8 mouse cellular contexts compared by ENCODE assay signal in the genomic region with DNA sequence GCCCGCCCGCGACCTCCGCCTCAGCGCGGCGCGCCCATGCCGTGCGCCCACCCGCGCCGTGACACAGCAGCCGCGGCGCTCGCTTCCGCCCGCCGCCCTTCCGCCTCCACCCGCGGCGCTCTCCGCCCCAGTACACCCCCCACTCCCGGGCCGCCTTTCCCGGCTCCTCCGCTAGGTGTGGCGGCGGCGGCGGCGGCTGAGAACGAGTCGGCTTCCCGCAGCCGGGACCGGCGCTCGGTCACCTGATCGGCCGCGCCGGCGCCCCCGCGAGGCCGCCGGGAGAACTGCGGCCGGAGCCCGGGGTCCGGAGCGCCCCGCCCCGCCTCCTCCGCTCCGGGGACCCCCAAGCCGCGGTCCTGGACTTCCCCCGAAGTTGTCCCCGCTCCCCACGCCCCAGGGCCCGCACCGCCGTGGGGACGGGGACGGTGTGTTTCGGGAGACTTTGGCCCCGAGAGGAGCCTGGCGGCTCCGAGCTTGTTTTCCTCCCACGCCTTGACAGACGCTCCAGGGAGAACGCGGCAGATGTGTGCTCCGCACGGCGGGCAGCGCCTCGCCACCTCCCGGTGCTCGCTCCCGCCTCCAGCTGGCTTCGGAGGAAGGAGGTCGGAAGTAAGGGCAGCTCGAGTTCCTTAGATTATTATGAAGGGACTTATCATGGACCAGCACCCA. TPM values are rescaled to one million over a fixed set of nuclear protein-coding genes. Genes with fewer than 3 reads are reported as not detected.
DNase-seq lines count a peak whose midpoint lies in the region; ATAC-seq and TF ChIP-seq lines count a peak whose summit lies in the region.

A gene (minus strand): TSS at position 338 of the 669 bp plus-strand sequence.

- peak within 1 kb of the TSS; percentile 87 for H3K4me3 ChIP-seq in brown adipose tissue, adult 24 weeks (ENCODE audit: insufficient read depth, low read depth, low read length)
- H3K4me3 ChIP-seq in heart, embryonic 12.5 days = peak within 1 kb of the TSS; percentile 98
- H3K4me3 ChIP-seq in kidney, postnatal 0 days (replicated peaks; ENCODE audit: low read depth, low read length) = peak within 1 kb of the TSS; percentile 97
- H3K4me3 ChIP-seq in liver, adult 2 months (ENCODE audit: insufficient read depth, low read depth, low read length) = peak within 1 kb of the TSS; percentile 70
- H3K4me3 ChIP-seq in stomach, embryonic 14.5 days (ENCODE audit: low read depth, low read length) = peak within 1 kb of the TSS; percentile 65

- peak within 1 kb of the TSS; percentile 77 for H3K4me2 ChIP-seq in heart, embryonic 12.5 days
- H3K4me2 ChIP-seq in kidney, postnatal 0 days (ENCODE audit: low read length) = peak within 1 kb of the TSS; percentile 62
- peak within 1 kb of the TSS; percentile 52 for H3K4me2 ChIP-seq in stomach, embryonic 14.5 days (replicated peaks; ENCODE audit: low read depth, low read length)

- no peaks in the 10 kb centered on the region for H3K36me3 ChIP-seq in heart, embryonic 12.5 days
- no peaks in the 10 kb centered on the region for H3K36me3 ChIP-seq in kidney, postnatal 0 days (ENCODE audit: insufficient read depth, low read length)
- H3K36me3 ChIP-seq in liver, adult 2 months (ENCODE audit: control insufficient read depth, insufficient read depth, low read length) = no peaks in the 10 kb centered on the region
- no peaks in the 10 kb centered on the region for H3K36me3 ChIP-seq in stomach, embryonic 14.5 days (ENCODE audit: control insufficient read depth, insufficient read depth, low read length)

- no peaks in the 10 kb centered on the region for H3K9me3 ChIP-seq in heart, embryonic 12.5 days (replicated peaks)
- no peaks in the 10 kb centered on the region for H3K9me3 ChIP-seq in kidney, postnatal 0 days (replicated peaks; ENCODE audit: low read length)
- H3K9me3 ChIP-seq in stomach, embryonic 14.5 days (ENCODE audit: control insufficient read depth, low read depth, low read length) = no peaks in the 10 kb centered on the region

- peak; percentile 53 for TF ChIP-seq CTCF in kidney, postnatal 0 days (IDR thresholded peaks at IDR 0.05; ENCODE audit: low read depth)
- TF ChIP-seq CTCF in liver, adult 2 months (IDR thresholded peaks at IDR 0.05; ENCODE audit: low read depth, low read length) = peak; percentile 52; the same call in 1 of the 2 replicates

- peak; percentile 96 for ATAC-seq in erythroid progenitor cell, adult 5-6 weeks (replicated peaks; ENCODE audit: low FRiP score, poor library complexity, severe bottlenecking)
- peak; percentile 93 for ATAC-seq in heart, embryonic 12.5 days (ENCODE audit: insufficient number of reproducible peaks, low FRiP score)
- ATAC-seq in kidney, postnatal 0 days (replicated peaks; ENCODE audit: low FRiP score, low read depth) = peak; percentile 96
- ATAC-seq in stomach, embryonic 14.5 days (ENCODE audit: insufficient number of reproducible peaks, insufficient read depth, low FRiP score, low read depth) = peak; percentile 88

- H3K27ac ChIP-seq in brown adipose tissue, adult 24 weeks (replicated peaks; ENCODE audit: low read depth, low read length) = peak within 1 kb of the TSS; percentile 84
- peak within 1 kb of the TSS; percentile 99 for H3K27ac ChIP-seq in heart, embryonic 12.5 days (ENCODE audit: poor library complexity, severe bottlenecking)
- H3K27ac ChIP-seq in kidney, postnatal 0 days = peak within 1 kb of the TSS; percentile 99
- peak within 1 kb of the TSS; percentile 81 for H3K27ac ChIP-seq in liver, adult 2 months (replicated peaks; ENCODE audit: insufficient read depth, low read depth, low read length)
- peak within 1 kb of the TSS; percentile 98 for H3K27ac ChIP-seq in stomach, embryonic 14.5 days (ENCODE audit: low read length)

- H3K27me3 ChIP-seq in heart, embryonic 12.5 days (replicated peaks) = no peaks in the 10 kb centered on the region
- no peaks in the 10 kb centered on the region for H3K27me3 ChIP-seq in kidney, postnatal 0 days (ENCODE audit: insufficient read depth, low read length)
- no peaks in the 10 kb centered on the region for H3K27me3 ChIP-seq in liver, adult 2 months (ENCODE audit: control insufficient read depth, insufficient read depth, low read length)
- H3K27me3 ChIP-seq in stomach, embryonic 14.5 days (ENCODE audit: control insufficient read depth, insufficient read depth, low read length) = no peaks in the 10 kb centered on the region

- TF ChIP-seq POLR2A in liver, adult 2 months (IDR thresholded peaks at IDR 0.05; ENCODE audit: extremely low read depth, insufficient read depth, low read length) = 0 out of 2 replicates have a peak, but pooled peaks have one; percentile 27

- peak within 1 kb of the TSS; percentile 99 for H3K9ac ChIP-seq in heart, embryonic 12.5 days
- peak within 1 kb of the TSS; percentile 99 for H3K9ac ChIP-seq in kidney, postnatal 0 days (ENCODE audit: low read depth, low read length)
- peak within 1 kb of the TSS; percentile 93 for H3K9ac ChIP-seq in liver, adult 2 months (ENCODE audit: low read depth, low read length)
- H3K9ac ChIP-seq in stomach, embryonic 14.5 days (replicated peaks; ENCODE audit: low read depth, low read length) = peak within 1 kb of the TSS; percentile 89

- peaks cover 18% of the 10 kb centered on the region for H3K79me2 ChIP-seq in liver, adult 2 months (ENCODE audit: control insufficient read depth, insufficient read depth, low read length)

- H3K4me1 ChIP-seq in brown adipose tissue, adult 24 weeks (ENCODE audit: control insufficient read depth, insufficient read depth, insufficient read length, low read length) = peaks cover 9% of the 10 kb centered on the region
- peaks cover 16% of the 10 kb centered on the region for H3K4me1 ChIP-seq in heart, embryonic 12.5 days (replicated peaks)
- peaks cover 11% of the 10 kb centered on the region for H3K4me1 ChIP-seq in kidney, postnatal 0 days (replicated peaks; ENCODE audit: insufficient read depth, low read length)
- H3K4me1 ChIP-seq in liver, adult 2 months (ENCODE audit: control insufficient read depth, insufficient read depth, low read length) = peaks cover 11% of the 10 kb centered on the region
- peaks cover 12% of the 10 kb centered on the region for H3K4me1 ChIP-seq in stomach, embryonic 14.5 days (ENCODE audit: control insufficient read depth, insufficient read depth, low read length)

- WGBS in heart, embryonic 12.5 days = under 1% methylated on average over 83 of the region's 88 CpGs
- WGBS in kidney, postnatal 0 days = 0% methylated on average over 56 of the region's 88 CpGs
- WGBS in liver, adult 2 months = under 1% methylated on average over 77 of the region's 88 CpGs
- WGBS in stomach, embryonic 14.5 days = under 1% methylated on average over 69 of the region's 88 CpGs

- peak; percentile 83 for DNase-seq in CD4-positive helper T cell, adult 2 months (ENCODE audit: low read depth, low spot score)
- peak; percentile 89 for DNase-seq in kidney, postnatal 0 days (ENCODE audit: low spot score)
- peak; percentile 56 for DNase-seq in liver, adult 2 months (ENCODE audit: extremely low read depth, low read depth, low spot score)
- DNase-seq in natural killer cell, adult 2 months (ENCODE audit: low spot score in 2 of 2) = peak; percentile 48 to 56

RNA-seq across cellular contexts. Expression of the gene that starts here (rescaled TPM):
- polyA plus RNA-seq in brown adipose tissue, adult 24 weeks (2012; ENCODE audit: insufficient read depth, insufficient read length, missing spikeins) = 80.9 and 88.8 TPM in 2 replicates
- 4.6 and 5.0 TPM in 2 replicates for total RNA-seq in erythroid progenitor cell, adult 5-6 weeks (2015; ENCODE audit: low replicate concordance)
- 11.1 and 20.8 TPM in 2 replicates for total RNA-seq in erythroid progenitor cell, adult 5-6 weeks (2017; ENCODE audit: low replicate concordance)
- polyA plus RNA-seq in heart, embryonic 12.5 days (2016; fragmentation: Nextera tagmentation; extraction: Ambion mirVana) = 82.7 and 86.0 TPM in 2 replicates
- 55.3 and 56.6 TPM in 2 replicates for polyA plus RNA-seq in kidney, postnatal 0 days (2015; fragmentation: Nextera tagmentation; extraction: Ambion mirVana)
- total RNA-seq in liver, adult 2 months (2014; rRNA removed) = 88.8 and 95.3 TPM in 2 replicates
- polyA plus RNA-seq in liver, adult 2 months (2012; rRNA removed) = 20.5 and 22.1 TPM in 2 replicates
- polyA plus RNA-seq in stomach, embryonic 14.5 days (2014; fragmentation: Nextera tagmentation; extraction: Ambion mirVana) = 58.3 and 70.8 TPM in 2 replicates

Comparison
In these comparisons a context has a peak if more than half of its experiments do, and no peak if none do; other contexts are left out.
1. Peak in every context shown above with its lines: DNase-seq, ATAC-seq, H3K4me3 ChIP-seq and H3K27ac ChIP-seq.